Mouse (Mus musculus) monocyte, adult 2 months (primary cell): ENCODE data around the gene Slc1a4.
A peak's percentile ranks its signal among the peaks of the same experiment; 100 is the strongest.

ENCODE experiments used
- DNase-seq, 2 experiments: peaks; one replicate each; pipeline ENCODE4 v3.0.0; 2022; ENCODE audit warnings: low spot score in 2 of 2, low read depth in 1 of 2

Gene Slc1a4

GRCm38 (mm10) chr11:20332561-20333514 is at the start of gene Slc1a4:
Gene Slc1a4, minus strand, starts transcription at chr11:20332713.
- DNase-seq = peak; percentile 69 to 81

DNA sequence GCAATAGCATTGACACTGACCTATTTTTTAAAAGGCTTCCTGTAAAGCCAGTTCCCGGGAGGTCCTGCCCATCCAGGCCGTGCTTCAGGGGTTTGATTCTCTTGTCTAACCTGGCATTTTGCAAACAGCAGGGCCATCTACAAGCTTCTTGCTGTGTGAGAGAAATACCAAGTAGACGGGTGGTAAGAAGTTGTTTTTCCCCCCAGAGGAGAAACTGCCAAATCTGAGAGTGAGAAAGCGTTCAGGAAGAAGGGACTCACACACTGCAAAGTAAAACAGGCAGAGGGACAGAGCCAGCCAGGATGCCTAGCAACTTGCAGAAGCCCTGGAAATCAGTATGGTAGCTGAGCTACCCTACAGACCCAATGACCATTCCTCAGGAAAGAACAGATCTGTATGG is 47.6 kb upstream of the Slc1a4 start:
- DNase-seq = no peak

DNA sequence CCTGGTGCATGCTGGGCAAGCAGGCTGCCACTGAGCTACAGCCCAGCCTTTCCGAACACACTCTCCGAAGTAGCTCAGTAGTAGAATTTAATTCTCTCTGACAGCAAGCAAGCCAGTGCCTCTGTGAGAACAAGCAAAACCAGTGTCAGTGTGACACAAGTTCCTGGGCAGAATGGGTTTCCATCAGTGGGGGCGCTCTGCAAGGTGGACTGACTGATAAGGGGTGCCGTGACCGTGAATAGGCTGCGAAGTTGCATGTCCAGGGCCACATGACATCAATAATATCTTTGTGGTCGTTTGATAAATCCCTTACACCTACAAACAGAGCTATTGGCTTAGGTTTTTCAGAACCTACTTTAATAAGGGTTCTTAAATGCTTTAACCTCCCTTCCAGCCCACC is 44.1 kb upstream of the Slc1a4 start:
- no peak for DNase-seq

GRCm38 (mm10) chr11:20372616-20373211 is 40.2 kb upstream of the Slc1a4 start:
- no peak for DNase-seq

DNA sequence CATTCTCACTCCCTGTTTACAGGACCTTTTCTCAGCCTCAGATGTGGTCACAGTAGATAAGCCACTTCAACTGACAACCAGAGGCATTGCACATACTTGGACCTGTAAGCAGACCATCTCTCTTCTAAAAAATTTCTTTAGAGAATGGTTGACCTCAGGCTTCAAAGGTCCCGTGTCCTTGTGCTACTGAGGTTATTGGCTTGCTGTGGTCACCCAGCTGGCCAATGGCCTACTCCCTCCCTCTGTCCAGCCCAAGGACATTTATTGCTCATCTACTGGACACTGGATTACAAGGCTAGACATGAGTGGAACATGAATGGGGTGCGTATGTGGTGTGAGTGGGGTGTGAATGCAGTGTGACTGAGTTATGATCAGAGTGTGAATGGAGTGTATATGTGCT is 38.0 kb upstream of the Slc1a4 start:
- no peak for DNase-seq

DNA sequence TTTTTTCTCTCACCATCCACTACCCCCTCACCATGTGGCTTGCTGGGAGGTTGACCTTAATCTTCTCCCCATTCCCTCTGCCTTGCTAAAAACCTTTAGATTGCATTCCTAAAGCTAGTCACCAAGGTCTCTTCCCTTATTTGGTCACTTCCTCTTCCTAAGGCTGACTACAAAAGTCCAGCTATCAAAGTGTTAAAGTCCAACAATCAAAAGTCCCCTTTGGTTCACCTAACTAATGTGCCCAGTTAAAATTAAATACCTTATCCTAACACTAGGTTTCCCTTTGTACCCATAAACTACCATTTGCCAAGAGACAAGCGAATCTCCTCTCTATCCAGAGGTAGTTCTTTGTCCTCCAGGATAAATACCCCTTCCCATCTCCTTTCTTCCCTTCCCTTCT is 33.9 kb upstream of the Slc1a4 start:
- DNase-seq = no peak

DNA sequence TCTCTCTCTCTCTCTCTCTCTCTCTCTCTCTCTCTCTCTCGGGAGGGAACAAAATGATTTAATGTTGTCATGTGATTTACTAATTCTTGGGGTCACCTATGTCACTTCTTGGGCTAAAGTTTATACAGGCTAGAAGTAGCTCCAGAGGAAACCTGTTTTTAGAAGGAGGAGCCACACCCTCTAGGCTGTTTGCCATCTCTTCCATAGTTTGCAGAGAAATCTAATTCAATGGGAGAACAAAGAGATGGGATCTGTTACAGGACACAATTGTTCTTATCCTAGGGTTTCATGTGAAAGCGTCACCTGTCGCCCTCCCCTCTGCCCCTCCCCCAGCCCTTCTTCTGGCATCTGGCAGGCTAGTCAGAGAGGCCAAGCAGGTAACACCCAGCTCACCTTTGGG is 28.8 kb upstream of the Slc1a4 start:
- DNase-seq = no peak

GRCm38 (mm10) chr11:20357684-20358447 is 25.4 kb upstream of the Slc1a4 start:
- DNase-seq = no peak

DNA sequence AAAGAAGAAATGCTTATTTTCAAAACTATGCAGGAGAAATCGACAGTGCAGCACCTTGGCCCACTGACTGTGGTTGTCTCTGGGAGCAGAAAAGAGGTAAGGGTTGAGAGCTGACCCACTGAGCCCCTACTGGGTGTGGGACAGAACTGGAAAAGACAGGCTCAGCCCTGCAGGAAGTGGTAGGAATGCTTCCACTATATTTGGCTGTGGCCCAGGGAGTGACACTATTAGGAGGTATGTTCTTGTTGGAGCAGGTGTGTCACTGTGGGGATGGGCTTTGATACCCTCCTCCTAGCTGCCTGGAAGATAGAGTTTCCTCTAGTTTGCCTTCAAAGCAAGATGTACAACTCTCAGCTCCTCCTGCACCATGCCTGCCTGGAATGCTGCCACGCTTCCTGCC is 16.0 kb upstream of the Slc1a4 start:
- DNase-seq = no peak

GRCm38 (mm10) chr11:20347548-20347947 is 15.0 kb upstream of the Slc1a4 start:
- DNase-seq = no peak

- no peak for DNase-seq
Measured at GRCm38 (mm10) chr11:20346369-20346768, 13.9 kb upstream of the Slc1a4 start.

DNA sequence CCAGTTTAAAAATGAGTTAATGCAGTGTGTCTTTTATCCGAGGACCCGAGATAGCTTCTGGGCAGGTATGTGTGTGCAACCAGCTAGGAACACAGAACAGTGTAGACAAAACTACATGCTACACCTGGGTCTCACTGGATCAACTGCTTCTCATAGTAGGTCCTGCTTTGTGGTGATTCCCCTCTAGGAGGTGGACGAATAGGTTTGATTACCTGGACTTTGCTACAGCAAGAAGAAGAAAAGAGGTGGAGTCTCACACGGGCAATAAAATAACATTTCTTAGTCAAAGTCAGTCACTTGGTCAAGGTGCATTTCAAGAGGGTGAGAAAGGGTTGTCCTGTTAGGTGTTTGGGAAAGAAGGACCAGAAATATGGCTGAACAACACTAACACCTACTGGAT is 11.4 kb upstream of the Slc1a4 start:
- no peak for DNase-seq

GRCm38 (mm10) chr11:20341598-20341997 is 9.1 kb upstream of the Slc1a4 start:
- DNase-seq = no peak

GRCm38 (mm10) chr11:20338703-20339102 is 6.2 kb upstream of the Slc1a4 start:
- no peak for DNase-seq

DNA sequence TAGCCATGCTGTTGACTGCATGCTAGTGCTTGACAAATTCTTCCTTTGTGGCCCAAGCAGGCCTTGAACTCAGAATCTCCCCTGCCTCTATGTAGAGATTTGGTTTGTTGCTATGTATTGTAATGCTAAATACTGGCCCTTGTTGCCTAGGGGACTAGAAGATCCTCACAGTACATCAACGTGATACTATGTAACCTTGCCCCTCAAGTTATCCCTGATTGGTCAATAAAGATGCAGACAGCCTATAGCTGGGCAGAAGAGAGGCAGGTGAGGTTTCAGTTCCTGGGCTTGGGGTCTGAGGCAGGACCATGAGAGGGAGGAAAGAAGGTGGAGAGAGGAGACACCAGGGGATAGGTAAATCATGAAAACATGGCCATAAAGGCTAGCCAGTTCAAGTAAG is 1.8 kb upstream of the Slc1a4 start:
- DNase-seq = no peak

DNA sequence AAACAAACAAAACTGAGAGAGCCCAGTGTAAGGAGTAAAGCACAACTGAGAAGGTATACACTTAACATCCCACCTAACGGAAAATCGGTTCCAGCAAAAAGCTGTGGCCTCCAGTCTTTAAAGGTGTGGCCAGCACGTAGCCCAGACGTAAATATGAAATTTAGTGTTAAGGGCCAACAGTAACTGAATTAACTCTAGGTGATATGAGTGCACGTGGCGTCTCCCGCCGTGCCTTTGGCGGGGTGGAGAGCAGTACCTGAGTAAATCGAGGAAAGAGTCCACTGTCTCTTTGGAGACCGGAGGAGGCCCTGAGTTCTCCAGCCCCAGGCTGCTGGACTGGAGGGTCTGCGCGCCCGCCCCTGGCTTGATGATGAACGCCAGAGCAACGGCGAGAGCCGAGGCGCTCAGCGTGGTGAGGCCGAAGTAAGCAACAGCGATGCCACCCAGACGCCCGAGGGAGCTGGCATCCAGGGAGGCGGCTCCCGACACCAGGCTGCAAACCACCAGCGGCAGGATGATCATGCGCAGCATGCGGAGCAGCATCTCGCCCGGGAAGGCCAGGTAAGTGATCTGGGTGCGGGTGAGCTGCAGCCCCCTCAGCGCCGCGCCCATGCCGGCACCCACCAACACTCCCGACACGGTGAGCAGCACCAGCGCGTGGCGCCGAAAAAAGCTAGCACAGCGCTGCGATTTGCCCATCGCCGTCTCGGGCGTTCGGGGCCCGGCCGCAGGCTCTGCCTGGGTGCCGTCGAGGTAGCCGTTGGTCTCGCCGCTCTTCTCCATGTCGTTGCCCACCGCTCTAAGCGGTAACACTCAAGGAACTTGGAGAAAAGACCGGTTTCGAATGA is 599 bp downstream of the Slc1a4 start:
- peak in 1 of 2 experiments; percentile 8 for DNase-seq

DNA sequence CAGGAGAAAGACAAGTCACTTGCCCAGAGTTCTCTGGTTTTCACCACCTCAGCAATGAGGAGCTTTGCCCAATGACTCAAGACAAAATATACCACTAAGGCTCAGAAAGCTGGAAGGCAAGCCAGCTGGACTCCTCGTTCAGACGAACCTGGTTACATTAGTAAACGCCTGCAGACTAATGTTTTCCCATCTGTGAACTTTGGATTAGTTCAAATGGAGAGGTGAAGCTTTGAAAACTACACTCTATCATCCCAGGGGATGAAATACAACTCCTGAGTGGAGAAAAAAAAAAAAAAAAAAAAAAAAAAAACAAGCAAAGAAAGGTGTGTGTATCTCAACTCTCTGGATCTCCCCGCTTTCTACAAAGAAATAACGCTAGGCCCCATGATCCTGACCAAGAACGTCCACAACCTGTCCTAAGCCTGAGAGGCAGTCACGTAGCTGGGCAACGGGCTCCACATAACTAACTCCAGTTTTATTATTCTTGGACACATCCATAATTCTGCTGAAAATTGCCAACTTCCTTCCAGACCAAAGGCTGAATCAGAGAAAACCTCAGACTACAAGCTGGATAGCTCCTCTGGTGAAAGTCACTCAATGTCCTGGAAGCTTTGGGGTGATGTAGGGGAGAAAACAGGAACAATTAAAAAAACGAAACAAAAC is 1.4 kb downstream of the Slc1a4 start:
- DNase-seq = no peak

GRCm38 (mm10) chr11:20329711-20330110 is 2.8 kb downstream of the Slc1a4 start:
- peak; percentile 32 to 42 for DNase-seq

GRCm38 (mm10) chr11:20328771-20329170 is 3.7 kb downstream of the Slc1a4 start:
- DNase-seq = no peak

DNA sequence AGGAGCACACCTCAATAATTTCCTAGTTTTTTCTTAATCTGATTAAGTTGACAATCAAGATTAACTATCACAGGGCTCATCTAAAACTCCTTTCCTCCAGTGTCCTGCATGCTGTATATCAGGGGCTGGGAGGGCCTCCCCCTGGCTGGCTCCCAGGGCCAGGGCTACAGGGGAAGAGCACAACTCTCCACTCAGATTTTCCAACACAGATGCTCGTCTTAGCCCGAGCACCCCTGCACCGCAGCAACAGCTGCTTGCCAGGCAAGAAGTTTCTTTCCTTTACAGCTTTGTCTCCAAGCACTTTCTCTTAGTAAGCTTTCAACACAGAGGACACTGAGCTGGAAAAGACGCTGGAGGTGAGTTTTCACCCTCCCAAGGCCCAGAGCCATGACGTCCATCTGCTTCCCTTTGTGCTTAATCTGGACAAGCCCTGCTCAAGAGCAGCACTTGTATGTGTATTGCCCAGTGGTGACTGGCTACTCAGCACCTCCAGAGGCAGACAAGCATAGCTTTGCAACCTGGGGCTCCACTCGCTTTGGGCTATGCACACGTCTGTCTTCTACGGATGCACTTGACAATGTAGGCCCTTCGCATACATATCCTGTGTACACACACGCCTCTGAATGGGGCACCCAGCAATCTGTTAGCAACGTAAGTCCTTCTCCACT is 6.1 kb downstream of the Slc1a4 start:
- DNase-seq = no peak
